Mouse (Mus musculus) lung, postnatal 0 days (tissue): Measurements from ENCODE around the gene Foxd2.

Experiments used
- CTCF ChIP-seq: IDR thresholded peaks from 2 replicates; pipeline ENCODE4 v1.5.1; 2016; ENCODE audit warnings: antibody characterized with exemption, mild to moderate bottlenecking
- EP300 ChIP-seq: IDR thresholded peaks from 2 replicates; pipeline ENCODE4 v1.6.1; 2016; ENCODE audit warnings: antibody characterized with exemption, mild to moderate bottlenecking, control low read depth

GRCm38 (mm10) chr4:114942112-114942511 lies 33.4 kb upstream of the Foxd2 start:
- TF ChIP-seq CTCF (no peak), EP300 (no peak)
